Mouse (Mus musculus) embryonic facial prominence, embryonic 13.5 days (tissue): Measurements from ENCODE around the gene Nudt19. TPM values are rescaled to one million over a fixed set of nuclear protein-coding genes. Genes with fewer than 3 reads are reported as not detected.
"Not testable (repeated sequence)": the region's sequence is repeated elsewhere in the genome, so short reads cannot be mapped to it uniquely, and the experiment has no call there.

ENCODE experiments used
- ATAC-seq: fragments of 200-750 bp; cut with Nextera tagmentation; 2 replicates; pipeline ENCODE4 v1.8.0; 2017; ENCODE audit warnings: low read depth; ENCODE audit not compliant: insufficient number of reproducible peaks, insufficient read depth, low FRiP score, low TSS enrichment
- H3K27ac ChIP-seq: fragments of 300-500 bp; sonication (generic); 2 replicates; pipeline ENCODE4 v1.5.1; 2015; ENCODE audit warnings: moderate library complexity, mild to moderate bottlenecking, inconsistent platforms
- H3K27me3 ChIP-seq: fragments of 300-500 bp; sonication (generic); 2 replicates; pipeline ENCODE4 v1.6.1; 2015; ENCODE audit warnings: mild to moderate bottlenecking, inconsistent platforms
- H3K36me3 ChIP-seq: fragments of 300-500 bp; sonication (generic); 2 replicates; pipeline ENCODE4 v1.6.1; 2015; ENCODE audit warnings: mild to moderate bottlenecking, inconsistent platforms
- H3K4me1 ChIP-seq: fragments of 300-500 bp; sonication (generic); 2 replicates; pipeline ENCODE4 v1.6.1; 2015; ENCODE audit warnings: inconsistent platforms
- H3K4me2 ChIP-seq: fragments of 300-500 bp; sonication (generic); 2 replicates; pipeline ENCODE4 v1.6.1; 2015; ENCODE audit warnings: moderate library complexity, mild to moderate bottlenecking, inconsistent platforms
- H3K4me3 ChIP-seq: fragments of 300-500 bp; sonication (generic); 2 replicates; pipeline ENCODE4 v1.5.1; 2015; ENCODE audit warnings: mild to moderate bottlenecking, inconsistent platforms
- H3K9ac ChIP-seq: fragments of 300-500 bp; sonication (generic); 2 replicates; pipeline ENCODE4 v1.6.1; 2015; ENCODE audit warnings: mild to moderate bottlenecking, inconsistent platforms
- H3K9me3 ChIP-seq: fragments of 300-500 bp; sonication (generic); 2 replicates; pipeline ENCODE4 v1.6.1; 2016; ENCODE audit warnings: inconsistent platforms
- WGBS: fragments of 180-500 bp; shearing (Covaris S2); methylation state at CpG from one replicate; pipeline ENCODE4 v1.1.7; 2015; ENCODE audit warnings: mixed read lengths; 5-methylcytosine and 5-hydroxymethylcytosine counted together
- polyA plus RNA-seq: library from polyadenylated mRNA; unstranded; fragments of >200 nt; fragmentation: Nextera tagmentation; extraction: Ambion mirVana; gene quantifications from 2 replicates; pipeline ENCODE4 v1.2.1, GENCODE M21; 2015

Nudt19 gene
- polyA plus RNA-seq, 1 experiment from 2014 or later = 57.4 TPM

DNA sequence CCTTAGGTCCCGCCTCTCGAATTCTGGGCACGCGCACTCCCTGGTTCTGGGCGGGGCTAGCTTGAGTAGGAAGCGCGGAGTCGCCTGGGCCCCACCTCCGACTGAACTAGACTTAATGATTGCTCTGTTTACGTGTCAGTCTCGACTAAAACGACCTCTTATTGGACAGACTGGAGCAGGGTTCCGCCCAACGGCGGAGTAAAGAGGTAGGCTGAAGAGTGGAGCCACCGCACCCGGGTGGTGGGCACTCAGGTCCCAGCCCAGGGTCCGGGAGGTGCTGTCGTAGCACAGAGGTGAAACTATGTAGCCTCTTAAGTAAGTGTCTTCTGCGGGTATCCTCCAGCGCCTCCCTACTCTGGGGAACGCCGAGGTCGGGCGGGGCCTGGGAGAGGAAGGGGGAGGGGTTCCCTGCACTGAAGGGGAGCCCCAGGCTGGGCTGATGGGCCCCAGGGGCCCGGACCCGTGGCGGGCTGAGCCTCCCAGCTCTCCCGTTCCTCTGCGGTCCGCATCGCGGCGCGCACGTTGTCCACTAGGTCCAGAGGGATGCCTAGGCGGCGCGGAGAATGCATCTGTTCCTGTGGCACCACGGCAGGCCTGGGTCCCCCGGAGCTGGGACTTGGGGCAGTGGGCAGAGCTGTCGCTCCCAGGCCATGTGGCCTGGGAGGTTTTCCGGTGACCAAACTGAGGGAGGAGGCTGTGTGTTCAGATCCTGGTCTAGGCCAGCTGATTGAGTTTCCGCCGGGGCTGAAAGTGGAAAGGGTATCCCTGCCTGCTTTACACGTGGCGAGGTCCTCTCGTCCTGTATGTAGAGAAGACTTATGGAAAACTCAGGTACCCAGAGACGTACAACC is 30.2 kb upstream of the Nudt19 start, which contains the start of gene Ankrd27:
Gene Ankrd27 (plus strand): TSS at position 190 of the 851 bp plus-strand sequence.
- peaks cover 40% of the 10 kb centered on the region for H3K27me3 ChIP-seq
- peak within 1 kb of the TSS; percentile 100 for H3K4me2 ChIP-seq
- H3K9ac ChIP-seq = peak within 1 kb of the TSS; percentile 82
- ATAC-seq = peak; percentile 98
- H3K4me3 ChIP-seq = peak within 1 kb of the TSS; percentile 69
- H3K9me3 ChIP-seq = no peaks in the 10 kb centered on the region
- under 1% methylated on average over 49 of the region's 49 CpGs for WGBS
- peak within 1 kb of the TSS; percentile 60 for H3K27ac ChIP-seq
- peaks cover 49% of the 10 kb centered on the region for H3K4me1 ChIP-seq
- no peaks in the 10 kb centered on the region for H3K36me3 ChIP-seq

DNA sequence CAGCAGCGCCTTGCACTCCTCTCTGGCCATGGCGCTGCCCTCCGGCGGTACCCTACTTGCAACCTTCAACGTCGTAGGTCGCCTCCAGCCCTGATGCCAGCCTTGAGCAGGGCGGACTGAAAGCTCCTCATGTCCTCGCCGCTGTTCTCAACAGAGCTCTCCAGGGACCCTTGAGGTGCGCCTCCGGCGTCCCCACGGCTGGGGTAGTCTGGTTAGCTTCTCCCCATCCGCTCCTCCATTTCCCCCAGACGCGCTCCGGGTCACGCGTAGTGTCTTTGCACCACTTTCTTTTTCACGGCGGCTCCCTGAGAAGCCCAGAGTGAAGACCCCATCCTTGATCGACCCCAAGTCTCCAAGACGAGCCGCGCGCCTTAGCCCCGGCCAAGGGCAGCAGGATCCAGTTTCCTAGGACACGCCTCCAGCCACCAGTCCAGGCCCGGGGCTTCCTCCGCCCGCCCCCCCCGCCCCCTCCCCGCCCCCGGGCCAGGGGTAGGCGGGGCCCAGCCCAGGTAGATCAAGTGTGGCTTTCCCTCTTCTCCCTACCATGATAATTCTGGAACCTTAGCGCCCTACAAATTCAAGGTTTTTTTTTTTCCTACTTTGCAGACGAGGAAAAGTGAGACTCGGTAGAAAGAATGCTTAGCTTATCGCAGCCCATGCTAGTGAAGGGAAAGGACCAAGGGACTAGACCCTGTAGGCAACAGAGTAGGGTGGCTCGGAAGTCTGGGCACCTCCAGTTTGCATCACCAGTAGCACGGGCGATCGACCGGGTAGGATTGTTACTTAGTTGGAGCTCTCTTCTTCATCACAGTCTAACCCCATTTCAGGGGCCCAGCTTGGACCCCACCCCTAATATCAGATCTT is 29.3 kb upstream of the Nudt19 start, which contains the start of gene Rgs9bp:
Gene Rgs9bp (minus strand): TSS at position 392 of the 864 bp plus-strand sequence.
- WGBS = under 1% methylated on average over 45 of the region's 45 CpGs
- H3K27ac ChIP-seq = peak within 1 kb of the TSS; percentile 60

DNA sequence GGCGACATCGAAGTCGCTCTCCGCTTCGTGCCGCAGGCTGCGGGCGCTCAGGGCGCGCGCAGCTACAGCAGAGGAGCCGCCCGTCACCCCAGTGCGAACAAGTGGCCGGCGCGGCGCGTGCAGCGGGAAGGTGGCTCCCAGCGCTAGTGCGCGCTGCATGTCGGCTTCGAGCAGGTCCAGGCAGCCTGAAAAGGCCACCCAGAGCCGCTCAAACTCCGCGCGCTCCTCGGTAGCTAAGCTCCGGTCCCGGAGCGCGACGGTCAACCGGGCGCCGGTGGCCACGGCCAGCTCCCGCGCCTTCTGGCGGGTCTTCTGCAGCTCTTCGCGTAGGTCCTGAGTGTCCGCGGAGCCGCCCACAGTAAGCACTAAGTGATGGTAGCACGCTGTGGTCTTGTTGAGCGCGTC is 28.7 kb upstream of the Nudt19 start:
- whole genome bisulfite sequencing = under 1% methylated on average over 50 of the region's 50 CpGs
- peak overlapping the region; percentile 100 for H3K4me2 ChIP-seq
- no peak for ATAC-seq
- no peaks in the 10 kb centered on the region for H3K9me3 ChIP-seq
- H3K27me3 ChIP-seq = peaks cover 40% of the 10 kb centered on the region
- peak overlapping the region; percentile 69 for H3K9ac ChIP-seq
- peak overlapping the region; percentile 69 for H3K4me3 ChIP-seq
- H3K36me3 ChIP-seq = no peaks in the 10 kb centered on the region
- no peak overlapping the region for H3K27ac ChIP-seq
- peaks cover 39% of the 10 kb centered on the region for H3K4me1 ChIP-seq

More for the DNA sequence above, 29.3 kb upstream of the Nudt19 start, which contains the start of gene Rgs9bp:
- Histone ChIP-seq H3K27me3 (peaks cover 40% of the 10 kb centered on the region), H3K4me2 (peak within 1 kb of the TSS; percentile 100), H3K4me1 (peaks cover 44% of the 10 kb centered on the region), H3K9ac (peak within 1 kb of the TSS; percentile 82), H3K9me3 (no peaks in the 10 kb centered on the region), H3K4me3 (peak within 1 kb of the TSS; percentile 69), H3K36me3 (no peaks in the 10 kb centered on the region)
- peak; percentile 52 for ATAC-seq

DNA sequence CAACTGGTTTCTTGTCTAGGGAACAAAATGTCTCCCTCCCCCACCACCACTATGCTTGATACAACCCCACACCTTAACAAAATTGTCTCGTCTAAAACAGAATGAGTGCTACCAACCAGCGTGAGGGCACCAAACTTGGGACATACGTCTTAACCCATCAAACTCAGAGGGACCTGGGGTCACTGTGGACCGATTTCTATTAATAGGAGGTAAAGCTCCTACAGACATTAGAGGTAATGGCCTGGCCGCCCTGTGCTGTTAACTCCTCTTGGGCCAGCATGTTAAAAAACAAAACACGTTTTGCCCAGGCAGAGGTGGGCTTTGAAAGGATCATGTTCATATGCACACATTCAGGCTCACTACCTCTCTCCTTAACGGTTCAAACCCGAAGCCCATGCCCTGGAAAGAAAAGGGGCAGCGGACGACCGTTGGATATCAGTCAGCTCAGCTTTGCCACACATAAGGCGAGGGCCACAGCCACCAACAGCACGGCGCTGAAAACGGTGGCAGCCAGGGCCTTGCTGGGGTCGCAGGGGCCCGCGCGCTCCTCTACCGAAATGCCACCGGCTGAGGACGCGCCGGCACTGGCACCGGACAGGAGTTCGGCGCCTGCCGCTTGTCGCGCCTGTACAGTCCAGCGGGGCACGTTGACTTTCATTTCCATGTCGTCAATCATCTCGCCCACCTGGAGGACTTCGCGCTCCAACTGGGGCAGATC is 28.1 kb upstream of the Nudt19 start:
- H3K36me3 ChIP-seq = no peaks in the 10 kb centered on the region
- H3K4me2 ChIP-seq = peak overlapping the region; percentile 100
- peak overlapping the region; percentile 69 for H3K4me3 ChIP-seq
- WGBS = 5% methylated on average over 36 of the region's 36 CpGs
- H3K9ac ChIP-seq = peak overlapping the region; percentile 69
- ATAC-seq = no peak
- no peaks in the 10 kb centered on the region for H3K9me3 ChIP-seq
- H3K27me3 ChIP-seq = peaks cover 40% of the 10 kb centered on the region
- peaks cover 33% of the 10 kb centered on the region for H3K4me1 ChIP-seq
- no peak overlapping the region for H3K27ac ChIP-seq

DNA sequence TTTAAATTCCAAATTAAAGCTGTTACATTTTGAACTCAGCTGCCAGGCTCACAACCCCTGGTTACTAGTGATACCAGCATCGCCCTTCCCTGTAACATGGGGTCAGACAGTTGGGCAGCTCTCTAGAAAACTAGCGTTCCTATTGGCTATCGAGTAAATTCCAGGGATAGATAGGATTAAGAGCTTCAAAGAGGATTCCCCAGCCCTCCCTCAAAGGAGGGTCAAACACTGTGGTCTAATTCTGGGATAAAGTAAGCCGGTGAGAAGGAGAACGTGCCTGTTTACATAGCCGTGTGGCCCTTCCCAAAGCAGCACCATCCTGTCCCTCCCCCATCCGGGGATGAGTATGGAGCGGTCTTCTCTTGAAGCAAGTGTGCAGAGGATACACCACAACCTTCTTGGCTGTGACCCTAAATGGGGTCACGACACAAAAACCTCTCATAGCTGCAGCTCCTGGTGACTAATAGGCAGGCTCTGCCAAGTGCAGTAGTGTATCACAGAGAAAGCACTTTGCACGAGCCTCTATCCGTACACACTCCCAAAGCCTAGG is 27.4 kb upstream of the Nudt19 start:
- H3K27ac ChIP-seq = no peak overlapping the region
- no peak overlapping the region for H3K9ac ChIP-seq
- H3K9me3 ChIP-seq = no peaks in the 10 kb centered on the region
- H3K4me1 ChIP-seq = peaks cover 27% of the 10 kb centered on the region
- no peak overlapping the region for H3K4me2 ChIP-seq
- H3K4me3 ChIP-seq = no peak overlapping the region
- no peak for ATAC-seq
- H3K36me3 ChIP-seq = no peaks in the 10 kb centered on the region
- peaks cover 41% of the 10 kb centered on the region for H3K27me3 ChIP-seq
- WGBS = 14% methylated on average over 11 of the region's 11 CpGs

DNA sequence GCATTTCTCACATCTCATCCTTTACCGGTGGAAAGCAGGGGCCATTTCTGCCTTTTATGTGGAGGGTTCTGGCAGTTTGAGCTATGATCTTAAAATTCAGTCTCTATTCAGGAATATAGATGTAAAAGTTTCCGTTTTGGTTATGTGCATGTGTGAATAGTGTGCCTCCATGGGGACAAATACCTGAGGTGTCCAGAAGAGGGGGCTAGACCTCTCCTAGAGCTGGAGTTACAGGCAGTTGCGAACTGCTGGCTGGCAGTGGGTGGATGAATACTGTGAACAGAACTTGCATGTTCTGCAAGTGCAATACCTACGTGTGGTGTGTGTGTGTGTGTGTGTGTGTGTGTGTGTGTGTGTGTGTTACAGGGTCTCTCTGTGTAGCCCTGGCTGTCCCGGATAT is 26.6 kb upstream of the Nudt19 start:
- H3K9ac ChIP-seq = no peak overlapping the region
- H3K4me3 ChIP-seq = no peak overlapping the region
- WGBS = 75% methylated on average over 5 of the region's 5 CpGs
- peaks cover 45% of the 10 kb centered on the region for H3K27me3 ChIP-seq
- no peak for ATAC-seq
- no peaks in the 10 kb centered on the region for H3K36me3 ChIP-seq
- peaks cover 20% of the 10 kb centered on the region for H3K4me1 ChIP-seq
- no peaks in the 10 kb centered on the region for H3K9me3 ChIP-seq
- no peak overlapping the region for H3K4me2 ChIP-seq
- no peak overlapping the region for H3K27ac ChIP-seq

DNA sequence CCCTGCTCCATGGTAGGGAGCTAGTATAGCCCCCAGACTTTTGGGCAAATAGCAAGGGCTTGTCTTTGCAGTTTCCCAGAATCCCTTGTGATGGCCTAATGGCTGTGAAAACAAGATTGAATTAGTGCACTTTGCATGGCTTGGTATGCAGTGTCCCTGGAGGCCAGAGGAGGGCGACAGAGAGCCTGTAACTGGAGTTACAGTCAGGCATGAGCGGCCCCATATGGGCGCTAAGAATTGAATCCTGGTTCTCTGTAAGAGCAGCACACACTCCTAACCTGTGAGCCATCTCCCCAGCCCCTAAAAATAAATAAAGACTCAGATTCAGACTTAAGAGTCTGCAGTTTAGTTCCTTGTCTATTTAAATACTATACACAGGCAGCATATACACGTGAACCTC is 23.7 kb upstream of the Nudt19 start:
- peaks cover 10% of the 10 kb centered on the region for H3K4me1 ChIP-seq
- no peak overlapping the region for H3K4me2 ChIP-seq
- H3K36me3 ChIP-seq = no peaks in the 10 kb centered on the region
- H3K4me3 ChIP-seq = no peak overlapping the region
- H3K9ac ChIP-seq = no peak overlapping the region
- no peak overlapping the region for H3K27ac ChIP-seq
- 32% methylated on average over 4 of the region's 4 CpGs for WGBS
- ATAC-seq = no peak
- H3K27me3 ChIP-seq = peaks cover 40% of the 10 kb centered on the region
- no peaks in the 10 kb centered on the region for H3K9me3 ChIP-seq

DNA sequence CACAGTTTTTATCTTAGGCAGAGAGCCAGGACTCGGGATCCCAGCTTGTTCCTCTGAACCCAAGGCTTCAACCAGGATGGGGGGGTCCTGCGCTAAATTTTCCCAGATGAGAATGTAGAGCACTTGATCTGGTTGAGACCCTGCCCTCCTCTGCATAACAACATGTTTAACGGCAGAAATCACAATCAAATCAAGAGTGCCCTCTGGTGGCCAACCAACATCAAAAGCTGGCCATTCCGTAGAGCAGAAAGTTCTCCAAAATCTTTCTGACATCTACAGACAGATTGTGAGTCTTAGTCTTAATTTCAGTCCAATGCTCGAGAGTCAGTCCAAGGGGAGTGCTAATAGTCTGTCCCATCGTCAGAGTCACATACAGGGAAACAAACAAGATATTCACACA is 14.8 kb upstream of the Nudt19 start:
- not testable (repeated sequence) for H3K4me2 ChIP-seq, H3K9ac ChIP-seq, H3K4me1 ChIP-seq, H3K27me3 ChIP-seq, H3K27ac ChIP-seq, H3K4me3 ChIP-seq, ATAC-seq, H3K9me3 ChIP-seq, H3K36me3 ChIP-seq
- WGBS = 24% methylated on average over 6 of the region's 6 CpGs

DNA sequence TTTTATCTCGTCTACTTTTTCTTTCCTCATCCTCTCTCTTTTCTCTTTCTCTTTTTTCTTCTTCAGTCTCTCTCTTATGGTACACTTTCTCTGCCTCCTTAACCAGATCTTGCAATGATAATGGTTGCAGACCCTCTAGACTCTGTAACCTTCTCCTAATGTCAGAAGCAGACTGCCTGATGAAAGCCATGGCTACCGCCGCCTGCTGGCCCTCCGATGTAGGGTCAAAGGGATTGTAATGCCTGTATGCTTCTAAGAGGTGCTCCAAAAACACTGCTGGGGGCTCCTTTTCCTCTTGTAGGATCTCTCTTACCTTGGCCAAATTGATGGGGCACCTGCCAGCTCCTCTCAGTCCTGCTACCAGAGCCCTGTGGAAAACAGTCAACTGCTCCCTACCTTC is 13.6 kb upstream of the Nudt19 start:
- H3K4me3 ChIP-seq, H3K4me2 ChIP-seq, H3K36me3 ChIP-seq, ATAC-seq, H3K9ac ChIP-seq, H3K9me3 ChIP-seq, H3K4me1 ChIP-seq, H3K27me3 ChIP-seq, H3K27ac ChIP-seq: not testable (repeated sequence)
- whole genome bisulfite sequencing = 93% methylated on average over 4 of the region's 4 CpGs

DNA sequence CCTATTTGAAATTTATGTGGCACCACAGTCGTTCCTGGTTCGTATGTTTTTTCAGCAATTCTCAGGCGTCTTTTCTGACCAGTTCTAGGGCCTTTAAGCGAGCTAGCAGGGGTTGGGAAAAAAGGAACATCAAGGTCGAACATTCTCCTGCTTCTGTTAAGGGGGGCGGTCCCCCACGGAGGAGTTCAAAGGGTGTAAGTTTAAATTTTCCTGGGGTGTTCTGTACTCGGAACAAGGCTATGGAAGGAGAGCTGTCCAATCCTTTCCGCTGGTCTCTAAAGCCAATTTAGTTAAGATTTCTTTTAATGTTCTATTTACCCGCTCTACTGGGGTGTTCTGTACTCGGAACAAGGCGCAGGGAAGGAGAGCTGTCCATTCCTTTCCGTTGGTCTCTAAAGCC is 9.9 kb upstream of the Nudt19 start:
- ATAC-seq, H3K4me3 ChIP-seq, H3K27me3 ChIP-seq, H3K9me3 ChIP-seq, H3K9ac ChIP-seq, H3K4me1 ChIP-seq, H3K36me3 ChIP-seq, H3K27ac ChIP-seq, H3K4me2 ChIP-seq: not testable (repeated sequence)
- WGBS = 78% methylated on average over 13 of the region's 13 CpGs

DNA sequence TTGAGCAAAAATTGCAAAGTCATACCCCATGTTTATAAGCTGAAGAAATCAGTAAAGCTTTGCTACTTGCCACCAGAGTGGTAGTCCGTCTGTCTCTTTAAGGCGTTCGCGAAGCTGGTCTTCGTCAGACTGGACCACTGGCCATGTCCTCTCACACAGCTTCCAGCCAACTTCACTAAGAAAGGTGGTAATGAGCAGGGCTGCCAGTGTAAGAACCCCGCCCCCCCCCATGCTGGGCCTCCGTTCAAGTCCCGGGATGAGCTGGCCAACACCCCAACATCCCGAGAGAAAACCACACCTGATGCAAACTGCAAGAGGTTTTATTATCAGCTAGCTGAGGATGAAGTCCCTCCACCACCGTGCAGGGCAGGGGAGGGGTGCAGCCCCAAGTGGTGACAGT is 8.8 kb upstream of the Nudt19 start:
- not testable (repeated sequence) for H3K9me3 ChIP-seq, H3K4me1 ChIP-seq, ATAC-seq, H3K27me3 ChIP-seq, H3K4me2 ChIP-seq, H3K27ac ChIP-seq, H3K9ac ChIP-seq, H3K4me3 ChIP-seq, H3K36me3 ChIP-seq
- WGBS = 89% methylated on average over 10 of the region's 10 CpGs
